Mouse (Mus musculus) left cerebral cortex, postnatal 14 days (tissue): ENCODE measurements around the gene Gm5105. TPM values are rescaled to one million over a fixed set of nuclear protein-coding genes. Genes with fewer than 3 reads are reported as not detected.

ENCODE experiments used
- DNase-seq, 2 experiments: peaks; one replicate each; pipeline ENCODE4 v3.0.0; 2021 to 2022; ENCODE audit warnings: low spot score in 2 of 2, mixed read lengths in 1 of 2
- intact Hi-C: fragments of 180-260 bp; cut with DNase I; formaldehyde crosslinking; loops from one replicate; pipeline ENCODE4 v1.15.1; 2025
- total RNA-seq, 2 experiments: library from RNA; stranded (reverse); gene quantifications; 2 replicates each; pipeline ENCODE4 v1.2.3; 2021

Gm5105 gene
- total RNA-seq, 2 experiments from 2014 or later: not detected

DNA sequence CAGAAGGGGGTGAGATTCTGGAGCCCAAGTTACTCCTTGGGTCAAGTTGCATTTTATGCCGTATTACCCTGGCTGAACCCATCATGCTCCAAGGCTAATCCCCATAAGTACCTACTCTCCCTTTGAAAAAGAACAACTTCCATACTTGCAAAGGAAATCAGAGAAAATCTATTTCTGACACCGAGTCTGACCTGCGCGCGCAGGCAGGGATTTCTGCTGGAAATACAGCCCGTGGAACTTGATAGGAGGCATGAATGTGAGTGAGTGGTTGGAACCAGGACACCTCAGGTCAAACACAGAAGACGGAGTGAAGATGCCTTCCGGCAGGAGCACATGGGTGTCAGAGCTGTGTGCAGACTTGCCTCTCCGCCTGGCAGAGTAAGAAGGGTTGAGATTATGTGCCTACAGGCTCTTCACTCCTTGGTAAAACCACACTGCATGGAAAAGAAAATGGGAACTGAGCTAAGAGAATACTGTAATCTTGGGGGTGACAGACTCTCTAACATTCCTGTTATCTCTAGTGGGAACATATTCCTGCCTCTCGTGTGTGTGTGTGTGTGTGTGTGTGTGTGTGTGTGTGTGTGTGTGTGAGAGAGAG is 4.4 kb upstream of the Gm5105 start:
- intact Hi-C loops: no loop called here
- DNase-seq: no peak

DNA sequence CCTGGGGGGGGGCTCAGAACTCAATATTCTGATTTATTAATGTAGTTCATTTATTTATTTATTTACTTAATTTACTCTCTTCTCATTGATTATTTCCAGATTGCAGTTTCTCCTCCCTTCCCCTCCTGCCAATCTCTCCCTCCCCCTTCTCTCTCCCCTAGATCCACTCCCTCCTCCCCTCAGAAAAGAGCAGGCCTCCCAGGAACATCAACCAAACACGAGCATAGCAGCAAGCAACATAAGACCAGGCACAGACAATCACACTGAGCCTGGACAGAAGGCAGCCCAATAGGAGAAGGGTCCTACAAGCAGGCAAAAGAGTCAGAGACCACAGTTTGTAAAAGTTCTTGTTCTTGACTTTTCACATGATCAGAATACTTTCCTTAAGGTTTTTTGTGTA is 3.8 kb upstream of the Gm5105 start:
- no peak for DNase-seq
- intact Hi-C loops: no loop called here

GRCm38 (mm10) chr3:138069756-138070511 is 2.7 kb upstream of the Gm5105 start:
- no peak for DNase-seq
- intact Hi-C loops: no loop called here

DNA sequence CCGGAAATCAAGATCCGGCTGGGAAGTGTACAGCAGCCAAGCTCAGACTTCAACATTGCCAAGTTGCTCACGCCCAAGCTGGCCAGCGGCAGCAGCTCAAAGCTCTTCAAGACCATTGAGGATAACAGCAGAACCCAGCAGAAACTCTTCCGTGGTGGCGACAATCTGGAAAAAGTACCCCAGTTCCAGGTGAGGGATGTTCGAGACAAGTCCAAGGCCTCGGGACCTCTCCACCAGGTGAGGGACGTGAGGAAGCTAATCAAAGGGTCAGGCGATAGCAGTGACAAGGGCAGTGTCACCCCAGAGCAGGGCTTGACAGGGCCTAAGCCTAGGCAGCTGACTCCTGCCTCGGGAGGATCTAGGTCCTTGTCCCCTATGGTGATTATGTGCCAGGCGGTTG is 915 bp upstream of the Gm5105 start:
- DNase-seq: no peak
- intact Hi-C loops: no loop called here

DNA sequence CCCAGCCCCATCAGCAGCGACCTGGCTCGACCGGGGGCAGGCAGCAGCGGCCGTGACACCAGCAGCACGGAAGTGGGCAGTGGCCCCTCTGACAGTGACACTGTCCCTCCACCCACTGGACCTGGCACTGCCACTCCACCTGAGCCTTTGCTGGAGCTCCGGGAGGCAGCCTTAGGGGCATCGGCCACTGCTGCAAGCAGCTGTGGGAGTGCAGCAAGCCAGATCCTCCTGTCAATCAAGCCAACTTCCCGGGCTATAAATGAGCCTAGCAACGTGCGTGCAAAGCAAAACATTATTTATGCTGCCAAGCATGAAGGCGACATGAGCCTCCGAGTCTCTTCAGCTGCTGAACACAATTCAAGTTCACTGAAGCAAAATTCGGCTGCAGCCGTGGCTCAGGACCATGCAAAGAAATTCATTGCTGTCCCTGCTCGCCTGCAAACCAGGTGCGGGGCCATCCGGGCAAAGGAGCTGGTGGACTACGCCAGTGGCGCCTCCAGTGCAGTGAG is 786 bp downstream of the Gm5105 start:
- intact Hi-C loops: no loop called here
- peak; percentile 58 to 62 for DNase-seq

DNA sequence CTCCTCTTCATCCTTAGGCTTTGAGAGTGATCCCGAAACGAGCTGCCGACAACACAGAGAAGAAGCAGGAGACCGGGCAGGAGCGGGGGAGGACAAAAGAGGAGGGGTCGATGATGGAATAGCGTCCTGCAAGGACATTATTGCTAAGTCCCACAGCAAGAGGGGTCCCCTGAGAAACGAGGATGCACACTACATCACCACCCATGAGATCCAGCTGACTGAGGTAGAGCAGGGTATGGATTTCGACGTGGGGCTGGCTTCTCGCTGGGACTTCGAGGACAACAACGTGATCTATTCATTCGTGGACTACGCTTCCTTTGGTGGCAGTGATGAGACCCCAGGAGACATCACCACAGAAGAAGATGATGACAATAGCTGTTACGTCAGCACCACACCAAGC is 1.3 kb downstream of the Gm5105 start:
- no peak for DNase-seq
- intact Hi-C loops: no loop called here

GRCm38 (mm10) chr3:138064732-138065645 is 2.2 kb downstream of the Gm5105 start, which contains the start of gene 1110002E22Rik:
1110002E22Rik (plus strand) TSS chr3:138065052.
- intact Hi-C loops: no loop called here
- peak; percentile 48 to 67 for DNase-seq

DNA sequence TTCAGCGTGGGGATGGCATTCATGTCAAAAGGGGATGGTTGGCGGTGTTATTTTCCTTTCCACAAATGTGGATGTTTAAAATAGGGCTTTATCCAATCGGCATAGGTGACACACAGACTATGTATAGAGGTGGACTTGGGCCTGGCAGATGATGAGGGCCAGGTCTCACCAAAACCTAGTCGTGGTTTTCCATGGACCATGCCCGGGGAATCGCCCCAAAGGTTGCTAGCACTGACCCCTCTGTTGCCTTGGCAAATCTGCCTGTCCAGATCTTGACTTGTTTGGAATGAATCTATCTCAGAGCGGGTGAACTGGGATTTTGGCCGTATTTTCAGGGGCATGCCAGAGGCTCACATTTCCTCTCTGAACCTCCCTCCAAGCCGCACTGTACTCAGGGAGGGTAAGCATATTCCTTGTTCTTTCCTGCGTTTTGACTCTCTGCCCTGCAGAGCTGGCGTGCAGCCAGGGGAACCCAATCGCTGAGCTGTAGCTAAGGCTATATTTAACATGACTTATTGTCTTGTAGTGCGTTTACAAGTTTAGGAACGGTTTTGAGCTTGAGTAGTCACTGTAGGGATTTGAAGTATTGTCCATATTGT is 3.4 kb downstream of the Gm5105 start:
- intact Hi-C loops: no loop called here
- DNase-seq: peak in 1 of 2 experiments; percentile 43

DNA sequence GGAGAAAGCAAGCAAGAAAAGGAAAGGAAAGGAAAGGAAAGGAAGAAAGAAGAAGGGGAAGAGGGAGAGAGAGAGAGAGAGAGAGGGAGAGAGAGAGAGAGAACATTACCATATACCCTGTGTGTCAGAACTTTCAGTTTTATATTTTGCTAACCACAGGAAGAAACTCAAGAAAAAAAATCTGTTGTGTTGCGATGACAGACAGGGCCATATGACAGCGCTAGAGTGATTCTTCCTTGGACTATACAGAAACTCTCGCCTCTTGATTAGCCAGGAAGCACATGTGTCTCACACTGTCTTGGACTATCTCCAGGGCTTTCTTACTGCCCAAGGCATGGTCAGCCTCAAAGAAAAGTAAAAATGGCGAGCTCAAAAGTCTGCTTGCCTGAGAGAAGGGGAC is 4.5 kb downstream of the Gm5105 start:
- DNase-seq: no peak
- intact Hi-C loops: no loop called here

DNA sequence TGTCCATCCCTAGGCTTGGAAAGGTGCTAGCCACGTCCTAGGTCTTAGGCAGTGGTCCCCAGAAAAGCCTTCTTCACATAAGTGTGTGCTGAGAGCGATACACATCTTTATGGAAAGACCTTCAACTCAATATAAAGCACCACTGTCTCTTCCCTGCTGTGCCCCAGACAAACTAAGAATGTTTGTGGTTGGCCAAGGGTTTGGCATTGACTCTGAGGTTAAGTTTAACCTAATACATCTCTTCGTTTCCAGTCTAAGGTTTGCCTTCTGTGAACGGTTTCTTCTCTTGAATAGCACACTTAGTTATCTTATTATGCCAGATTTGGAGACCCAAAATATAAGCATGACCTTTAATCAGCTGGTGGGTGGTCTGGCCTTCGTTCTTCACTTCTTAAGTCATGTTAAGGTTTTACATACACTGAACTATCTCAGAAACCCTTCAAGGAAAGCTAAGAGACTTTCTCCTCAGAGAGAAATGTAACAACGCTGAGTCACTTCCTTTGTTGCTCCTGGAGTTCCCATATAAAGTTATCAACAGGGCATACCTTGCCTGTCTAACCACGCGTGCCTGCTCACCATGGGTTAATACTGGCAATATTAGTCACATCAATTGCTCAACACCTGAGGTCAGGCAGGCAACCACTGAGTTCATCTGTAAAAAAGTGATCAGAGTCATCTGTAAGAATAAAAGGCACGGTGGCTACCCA is 5.8 kb downstream of the Gm5105 start:
- no peak for DNase-seq
- intact Hi-C loops: no loop called here

DNA sequence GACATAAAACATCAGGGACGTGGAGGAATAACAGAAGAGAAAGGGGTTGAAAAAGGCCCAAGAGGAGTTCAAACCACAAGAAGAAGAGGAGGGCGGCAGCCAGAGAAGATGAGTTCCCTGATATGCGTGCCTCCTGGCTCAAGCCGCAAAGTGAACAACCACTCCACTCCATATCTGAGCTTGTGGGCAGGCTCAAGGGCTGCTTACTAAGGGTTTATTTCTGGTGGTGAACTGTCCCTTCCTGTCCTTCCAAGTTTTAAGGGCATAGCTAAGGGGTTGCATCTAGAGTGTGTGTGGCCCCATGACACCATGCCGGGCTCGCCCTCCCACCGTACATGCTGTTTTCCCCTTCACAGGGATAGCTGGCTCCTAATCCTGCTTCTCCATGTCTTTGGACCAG is 6.8 kb downstream of the Gm5105 start:
- DNase-seq: no peak
- intact Hi-C loops: no loop called here

DNA sequence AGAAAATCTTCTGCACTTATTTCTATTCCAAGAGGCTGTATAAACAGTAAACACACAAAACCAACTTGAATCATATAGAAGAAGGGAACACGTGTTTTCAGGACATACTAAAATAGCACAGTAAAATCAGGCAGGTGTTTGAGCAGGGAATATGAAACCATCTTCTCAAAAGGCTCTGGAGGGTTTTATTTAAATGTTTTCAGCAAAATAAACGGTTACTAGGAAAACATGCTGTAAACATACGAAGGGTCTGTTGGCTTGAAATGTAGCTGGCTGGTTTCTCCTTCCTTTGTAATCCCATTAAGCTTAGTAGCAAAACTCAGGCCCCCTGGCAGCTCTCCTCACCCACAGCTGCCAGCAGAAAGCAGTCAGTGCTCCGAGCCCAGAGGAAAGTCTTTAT is 9.0 kb downstream of the Gm5105 start:
- intact Hi-C loops: no loop called here
- DNase-seq: no peak

DNA sequence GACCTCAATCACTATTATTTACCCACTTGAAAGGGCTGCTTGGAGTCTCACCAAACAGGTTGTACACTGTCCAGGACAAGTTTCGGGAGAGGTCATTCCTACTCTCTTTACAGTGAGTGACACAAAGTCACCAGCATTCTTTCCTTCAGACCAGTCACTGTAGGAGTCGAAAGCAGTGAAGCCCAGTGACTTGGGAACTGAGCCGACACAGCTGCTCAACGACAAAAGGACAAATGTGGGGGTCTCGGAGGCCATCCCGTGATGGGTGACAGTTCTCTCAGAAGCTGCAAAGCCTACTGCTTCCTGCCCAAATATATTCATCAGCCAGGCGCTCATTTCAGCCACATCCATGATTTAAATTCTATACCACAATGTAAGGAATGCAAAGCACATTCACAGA is 10.2 kb downstream of the Gm5105 start:
- intact Hi-C loops: no loop called here
- no peak for DNase-seq

DNA sequence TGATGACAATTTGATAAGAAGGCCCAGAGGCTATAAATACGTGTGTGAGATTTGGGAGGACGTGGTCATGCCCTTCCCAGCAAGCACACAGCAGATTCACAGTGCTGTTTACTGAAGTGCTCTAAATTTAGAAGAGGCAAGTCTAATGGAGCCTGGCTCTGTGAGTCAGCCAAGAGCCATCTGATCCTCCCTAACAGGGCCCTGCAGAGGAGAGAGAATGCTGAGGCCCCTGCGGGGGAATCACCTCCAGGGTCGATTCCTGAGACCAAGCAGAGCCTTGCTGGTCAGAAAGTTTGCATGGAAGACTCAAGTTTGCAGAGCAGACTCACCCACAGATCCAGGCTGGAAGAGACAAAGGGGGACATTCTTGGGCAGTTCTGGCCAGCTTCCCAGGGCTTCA is 13.2 kb downstream of the Gm5105 start:
- no peak for DNase-seq
- intact Hi-C loops: no loop called here

DNA sequence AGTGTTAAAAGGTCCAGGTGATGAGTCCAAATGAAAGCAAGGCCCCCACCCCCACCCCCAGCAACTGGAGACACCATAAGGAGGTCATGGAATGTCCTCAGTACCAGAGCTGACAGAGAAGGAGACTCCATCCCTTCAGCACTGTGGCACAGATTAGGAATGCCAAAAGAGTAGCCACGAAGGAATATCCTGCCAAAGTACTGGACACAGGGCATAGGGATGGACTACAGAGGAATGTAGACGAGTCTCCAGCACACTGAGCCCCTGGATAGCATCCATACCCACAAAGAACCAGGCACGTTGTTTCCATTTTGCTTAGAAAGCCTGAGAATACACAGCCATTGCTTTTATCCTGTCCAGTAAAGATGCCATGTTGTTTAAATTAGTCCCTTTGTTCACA is 15.8 kb downstream of the Gm5105 start:
- DNase-seq: no peak
- intact Hi-C loops: no loop called here

DNA sequence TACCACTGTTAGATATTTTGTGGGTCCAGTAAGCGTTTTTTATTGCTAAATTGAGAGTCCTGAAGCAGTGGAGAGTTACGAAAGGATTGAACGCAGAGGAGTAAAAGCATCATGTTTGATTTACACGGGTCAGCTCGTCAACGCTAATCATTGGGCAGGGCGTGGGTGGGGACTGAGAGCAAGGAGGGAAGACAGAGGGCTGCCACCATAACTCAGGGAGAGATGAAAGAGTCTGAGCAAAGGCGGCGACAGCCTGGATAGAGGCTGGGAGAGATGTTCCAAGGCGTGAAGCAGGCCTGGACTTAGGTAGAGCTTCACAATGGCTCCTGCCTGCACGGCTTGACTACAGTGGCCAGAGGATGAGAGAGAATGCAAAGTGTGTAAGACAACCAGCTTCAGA is 16.4 kb downstream of the Gm5105 start:
- DNase-seq: no peak
- intact Hi-C loops: no loop called here

GRCm38 (mm10) chr3:138049555-138049954 is 17.6 kb downstream of the Gm5105 start:
- intact Hi-C loops: no loop called here

GRCm38 (mm10) chr3:138043316-138043715 is 23.9 kb downstream of the Gm5105 start:
- DNase-seq: no peak
- intact Hi-C loops: no loop called here

More at GRCm38 (mm10) chr3:138049555-138049954, 17.6 kb downstream of the Gm5105 start:
- DNase-seq: no peak
